Mouse (Mus musculus) fat pad, adult 2 months (tissue): ENCODE measurements around the gene Rtn2.

Experiments
- DNase-seq: peaks from one replicate; pipeline ENCODE4 v3.0.0-alpha.2; 2011; ENCODE audit warnings: low read depth, low spot score; ENCODE audit errors: extremely low read depth

The Rtn2 gene

DNA sequence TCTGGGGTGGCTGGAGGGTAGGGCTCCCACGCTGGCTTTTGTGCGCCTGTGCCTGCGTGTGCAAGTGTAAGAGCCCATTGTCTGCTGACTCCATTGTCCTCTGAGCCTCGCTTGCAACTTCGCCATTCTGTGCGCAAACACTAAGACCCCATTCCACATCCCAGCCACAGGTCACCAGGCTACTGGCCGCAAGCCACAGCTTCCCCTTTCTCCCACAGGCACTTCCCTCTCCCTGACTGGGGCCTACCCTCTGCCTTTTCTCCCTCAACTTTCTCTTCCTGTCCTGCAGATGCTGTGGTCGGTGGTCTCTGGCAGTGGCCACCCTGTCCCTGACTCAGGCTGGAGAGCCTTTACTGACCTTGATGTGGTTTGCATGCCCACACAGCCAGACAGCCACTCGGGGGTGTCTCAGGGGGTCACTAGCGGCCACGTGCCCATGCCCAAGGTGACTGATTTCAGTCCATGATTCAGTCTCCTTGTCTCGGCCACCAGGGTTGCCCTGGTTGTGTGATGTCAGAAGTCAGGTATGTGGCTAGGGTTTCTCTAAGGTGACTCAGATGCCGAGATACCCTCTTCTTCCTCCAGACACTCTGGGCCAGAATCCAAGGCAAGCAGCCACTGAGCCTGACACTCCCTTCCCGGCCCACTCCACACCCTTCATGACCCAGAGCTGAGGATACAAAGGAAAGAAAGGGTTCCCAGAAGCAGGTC is 34.2 kb downstream of the Rtn2 start:
- no peak for DNase-seq

DNA sequence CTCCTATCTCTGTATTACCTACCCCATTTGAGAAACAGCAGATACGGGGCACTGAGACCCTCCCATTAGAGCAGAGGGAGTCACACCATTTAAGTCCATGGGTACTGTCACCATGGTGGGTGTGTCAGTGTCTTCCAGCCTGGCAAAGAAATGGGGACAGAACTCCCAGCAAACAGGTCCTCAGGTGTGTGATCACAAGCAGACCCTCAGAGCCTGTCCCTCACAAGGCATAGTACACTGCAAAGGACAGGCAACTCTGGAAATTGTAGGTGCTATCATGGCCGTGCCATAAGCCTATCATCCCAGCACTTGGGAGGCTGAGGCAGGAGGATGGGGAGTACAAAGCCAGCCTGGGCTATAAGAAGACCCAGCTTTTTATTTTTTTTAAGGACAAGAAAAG is 35.8 kb downstream of the Rtn2 start:
- no peak for DNase-seq

DNA sequence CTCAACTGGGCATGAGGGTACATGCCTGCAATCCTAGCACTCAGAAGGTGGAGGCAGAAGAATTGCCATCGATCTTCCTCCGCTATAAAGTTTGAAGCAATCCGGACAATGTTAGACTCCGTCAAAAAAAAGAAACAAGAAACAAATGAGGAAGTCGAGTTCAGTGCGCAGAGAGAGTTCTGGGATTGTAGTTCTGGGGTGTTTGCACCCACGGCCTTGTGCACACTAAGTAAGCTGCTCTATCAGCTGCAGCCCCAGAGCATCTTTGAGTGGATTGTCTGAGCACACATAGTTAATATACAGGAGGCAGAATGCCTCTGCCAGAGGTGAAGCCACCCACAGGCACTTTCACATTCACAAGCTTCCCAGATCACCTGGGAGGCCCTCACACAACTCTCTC is 36.3 kb downstream of the Rtn2 start:
- no peak for DNase-seq

DNA sequence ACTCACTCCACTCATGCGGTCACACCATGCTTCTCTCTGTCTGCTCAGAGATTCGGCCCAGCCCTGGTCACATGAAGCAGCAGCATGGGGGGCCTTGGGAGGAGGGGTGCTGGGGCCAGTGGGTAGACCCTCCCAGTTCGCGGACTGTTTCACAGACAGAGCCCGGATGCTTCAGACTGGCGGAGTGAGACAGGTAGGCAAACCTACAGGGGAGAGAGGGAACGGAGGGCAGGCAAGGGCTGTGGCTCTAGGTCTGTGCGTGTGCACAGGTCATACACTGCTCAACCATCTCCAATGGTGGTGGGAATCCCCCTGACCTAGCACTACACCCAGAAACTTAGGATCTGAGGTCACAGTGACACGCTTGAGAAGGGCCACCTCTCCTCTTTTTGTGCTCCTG is 37.0 kb downstream of the Rtn2 start:
- no peak for DNase-seq

DNA sequence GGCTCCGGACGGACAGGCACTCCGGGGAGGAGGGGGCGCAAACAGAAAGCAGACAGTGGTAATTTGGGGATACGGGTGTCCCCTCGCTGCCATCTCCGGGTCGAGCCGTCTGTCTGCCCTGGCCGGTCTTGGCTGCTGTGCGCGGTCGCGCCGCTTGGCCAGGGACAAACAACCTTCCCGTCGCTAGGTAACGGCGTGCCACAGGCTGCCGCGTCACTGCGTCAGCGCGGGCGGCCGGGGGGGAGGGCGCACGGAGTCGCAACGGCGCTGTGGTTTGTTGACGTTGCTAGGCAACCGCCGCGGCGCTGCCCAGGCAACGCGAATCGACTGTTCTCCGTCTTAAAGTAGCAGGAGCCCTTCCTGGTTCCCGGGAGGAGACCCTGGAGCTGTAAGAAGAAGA is 37.5 kb downstream of the Rtn2 start:
- DNase-seq, result no peak

GRCm38 (mm10) chr7:19320637-19321036 is 38.2 kb downstream of the Rtn2 start:
- no peak for DNase-seq

- DNase-seq, result no peak
Observed at GRCm38 (mm10) chr7:19321464-19321863, 39.0 kb downstream of the Rtn2 start.

- DNase-seq, result no peak
Observed at GRCm38 (mm10) chr7:19322489-19322888, 40.1 kb downstream of the Rtn2 start.

GRCm38 (mm10) chr7:19324221-19324620 is 41.8 kb downstream of the Rtn2 start:
- DNase-seq, result no peak

DNA sequence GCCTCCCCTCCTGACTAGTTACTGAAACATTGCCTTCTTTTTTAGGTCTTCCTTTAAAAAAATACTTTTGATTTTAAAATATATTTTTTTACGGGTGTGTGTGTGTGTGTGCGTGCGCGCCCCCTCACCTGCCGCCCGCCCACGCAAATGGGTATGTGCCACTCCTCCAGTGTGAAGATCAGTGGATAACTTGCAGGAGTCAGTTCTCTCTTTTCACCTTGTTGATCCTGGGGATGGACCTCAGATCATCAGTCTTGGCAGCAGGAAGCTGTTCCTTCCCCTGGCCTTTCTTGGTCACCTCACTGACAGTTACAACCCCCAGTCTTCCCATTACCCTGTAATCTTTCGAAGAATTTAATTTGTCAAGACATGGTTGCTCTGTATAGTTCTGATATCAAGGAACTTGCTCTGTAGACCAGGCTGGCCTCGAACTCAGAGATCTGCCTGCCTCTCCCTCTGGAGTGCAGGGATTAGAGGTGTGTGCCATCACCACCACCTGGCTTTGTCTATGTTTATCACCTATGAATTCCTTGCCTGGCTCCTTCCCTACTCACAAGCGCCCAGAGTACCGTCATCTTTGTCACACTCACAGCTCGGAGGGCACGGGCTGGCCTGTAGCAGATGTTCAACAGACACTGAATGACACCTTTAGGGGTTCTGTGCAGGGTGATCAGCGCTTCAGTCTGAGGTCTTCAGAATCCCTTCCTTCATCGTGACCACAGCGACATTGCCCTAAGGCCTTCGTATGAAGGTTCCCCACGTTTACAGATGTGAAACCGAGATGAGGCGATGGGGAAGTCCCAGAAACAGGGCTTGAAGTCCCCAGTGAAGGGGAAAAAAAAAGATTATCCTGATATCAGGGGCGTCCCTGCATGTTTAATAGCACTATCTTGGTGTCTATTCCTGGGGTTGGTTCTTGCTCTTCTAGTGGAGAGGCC is 43.1 kb downstream of the Rtn2 start:
- DNase-seq, result no peak

- DNase-seq, result no peak
Observed at GRCm38 (mm10) chr7:19326359-19326758, 43.9 kb downstream of the Rtn2 start.

DNA sequence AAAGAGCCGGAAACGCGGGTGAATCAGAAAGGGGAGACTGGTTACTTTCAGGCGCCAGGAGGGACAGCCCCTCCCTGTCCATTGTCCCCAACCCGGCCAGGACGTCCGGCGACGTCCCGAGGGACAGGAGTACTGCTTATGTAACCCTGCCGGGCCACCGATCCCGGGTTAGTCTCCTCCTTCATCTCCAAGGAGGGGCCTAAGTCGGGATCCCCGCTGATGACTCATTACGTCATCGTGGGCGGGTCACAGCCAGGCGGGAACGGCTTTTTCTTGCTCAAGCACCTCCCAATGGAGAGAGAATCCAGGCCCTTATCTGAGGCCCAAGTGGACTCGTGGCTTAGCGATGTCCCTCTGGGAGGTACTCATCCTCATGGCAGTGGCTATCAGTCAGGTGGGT is 44.7 kb downstream of the Rtn2 start:
- no peak for DNase-seq

DNA sequence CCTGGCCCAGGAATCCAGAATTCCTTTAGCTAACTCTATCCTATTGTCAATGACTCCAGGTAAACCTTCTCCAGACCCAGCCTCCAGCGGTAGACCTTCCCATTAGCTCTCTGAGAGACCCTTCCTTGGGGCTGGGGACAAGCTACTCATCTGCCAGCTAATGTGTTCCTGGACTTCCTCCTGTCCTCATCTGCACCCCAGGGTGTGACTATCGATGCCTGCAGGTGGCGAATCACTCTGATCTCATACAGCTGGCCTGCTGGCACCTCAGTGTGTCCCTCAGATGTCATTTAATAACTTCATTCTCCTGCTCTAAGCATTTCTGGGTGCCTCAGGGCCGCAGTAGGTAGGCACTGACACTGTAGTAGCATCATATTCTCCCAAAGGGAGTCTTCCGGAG is 45.4 kb downstream of the Rtn2 start:
- DNase-seq, result no peak

DNA sequence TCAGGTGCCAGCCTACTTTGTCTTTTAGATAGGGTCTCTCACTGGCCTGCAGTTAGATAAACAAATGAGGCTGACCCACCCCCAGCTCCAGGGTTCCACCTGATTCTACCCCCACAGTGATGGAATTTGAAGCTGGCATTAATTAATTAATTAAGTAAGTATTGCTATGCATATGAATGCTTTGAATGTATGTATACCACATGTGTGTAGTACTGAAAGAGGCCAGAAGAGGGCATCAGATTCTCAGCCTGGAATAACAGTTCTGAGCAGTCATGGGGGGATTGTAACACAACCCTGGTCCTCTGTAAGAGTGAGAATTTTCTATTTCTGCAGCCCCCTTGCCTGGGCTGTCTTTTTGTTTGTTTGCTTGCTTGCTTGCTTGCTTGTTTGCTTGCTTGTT is 46.0 kb downstream of the Rtn2 start:
- no peak for DNase-seq

- DNase-seq, result no peak
Observed at GRCm38 (mm10) chr7:19331910-19332309, 49.5 kb downstream of the Rtn2 start.

DNA sequence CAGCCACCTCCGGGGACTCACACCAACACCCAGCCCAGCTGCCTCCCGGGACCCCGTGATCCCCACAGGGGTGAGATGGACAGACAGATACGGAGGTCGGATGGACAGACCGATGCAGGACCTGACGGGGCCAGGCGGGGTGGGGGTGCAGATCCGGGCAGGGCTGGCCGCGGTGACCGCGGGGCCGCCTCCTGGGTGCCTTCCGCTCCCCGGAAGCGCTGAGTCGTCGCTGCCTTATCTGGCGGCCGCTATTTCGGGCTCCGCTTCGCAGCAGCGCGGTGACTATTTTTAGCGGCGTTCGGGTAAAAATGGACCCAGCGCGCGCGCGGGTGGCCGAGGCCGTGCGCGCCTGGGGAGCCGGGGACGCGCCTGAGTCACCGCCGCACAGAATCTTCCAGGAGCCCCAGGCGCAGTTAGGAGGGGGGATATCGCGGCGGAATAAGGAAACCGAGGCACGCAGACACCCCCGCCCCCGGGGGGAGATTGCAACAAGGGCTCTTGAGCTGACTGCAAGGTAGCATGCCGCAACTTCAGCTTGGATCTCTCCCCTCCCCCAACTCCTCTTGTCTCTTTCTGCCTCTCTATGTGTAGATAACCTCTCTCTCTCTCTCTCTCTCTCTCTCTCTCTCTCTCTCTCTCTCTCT is 50.4 kb downstream of the Rtn2 start:
- no peak for DNase-seq

GRCm38 (mm10) chr7:19335583-19335982 is 53.2 kb downstream of the Rtn2 start:
- no peak for DNase-seq

DNA sequence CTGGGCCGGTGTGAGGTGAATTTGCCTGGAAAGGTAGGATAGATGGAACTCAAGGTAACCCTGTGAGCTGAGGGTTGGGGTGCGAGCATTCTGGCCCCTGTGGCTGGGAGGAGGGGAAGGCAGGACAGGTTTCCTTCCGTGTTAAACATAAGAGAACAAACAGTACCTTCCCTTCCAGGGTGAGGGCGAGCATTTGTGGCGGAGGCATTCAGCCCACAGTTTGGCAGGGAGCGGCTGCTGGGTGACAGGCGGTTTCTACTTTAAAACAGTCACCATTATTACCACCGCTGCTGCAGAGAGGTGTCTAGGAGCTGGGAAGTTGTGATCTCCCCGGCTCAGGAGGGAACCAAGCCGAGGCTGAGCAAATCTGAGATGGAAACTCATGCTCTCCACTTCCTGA is 54.7 kb downstream of the Rtn2 start:
- DNase-seq, result no peak

DNA sequence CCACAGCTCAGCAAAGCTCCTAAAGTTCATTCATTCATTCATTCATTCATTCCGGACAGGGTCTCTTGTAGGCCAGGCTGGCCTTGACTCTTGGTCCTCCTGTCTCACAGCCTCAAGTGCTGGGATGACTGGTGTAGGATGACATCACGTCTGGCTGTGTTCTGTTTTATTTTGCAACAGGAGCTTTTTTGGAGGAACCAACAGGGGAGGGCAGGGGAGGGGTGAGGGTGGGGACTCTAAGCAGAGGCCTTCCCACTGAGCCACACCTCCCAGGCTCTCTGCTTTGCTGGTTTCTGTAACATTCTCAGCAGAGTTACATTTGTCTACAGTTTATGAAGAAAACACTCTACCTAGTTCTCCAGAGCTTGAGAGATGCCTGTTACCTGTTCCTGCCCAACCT is 55.6 kb downstream of the Rtn2 start:
- DNase-seq, result no peak

DNA sequence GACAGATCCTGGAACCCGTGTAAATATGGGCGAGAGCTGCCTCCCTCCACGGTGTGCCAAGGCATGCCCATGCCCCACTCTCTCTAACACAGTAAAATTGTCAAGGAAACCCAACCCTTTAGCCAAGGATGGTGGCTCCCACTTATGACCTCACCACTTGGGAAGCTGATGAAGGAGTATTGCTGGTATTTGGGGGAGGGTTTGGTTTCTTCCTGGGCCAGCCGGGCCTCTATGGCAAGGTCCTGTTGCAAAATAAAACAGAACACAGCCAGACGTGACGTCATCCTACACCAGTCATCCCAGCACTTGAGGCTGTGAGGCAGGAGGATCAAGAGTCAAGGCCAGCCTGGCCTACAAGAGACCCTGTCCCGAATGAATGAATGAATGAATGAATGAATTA is 56.2 kb downstream of the Rtn2 start:
- no peak for DNase-seq

GRCm38 (mm10) chr7:19341250-19341649 is 58.8 kb downstream of the Rtn2 start:
- no peak for DNase-seq
